Mouse (Mus musculus): ENCODE measurements around the gene Ifnar1.

DNA sequence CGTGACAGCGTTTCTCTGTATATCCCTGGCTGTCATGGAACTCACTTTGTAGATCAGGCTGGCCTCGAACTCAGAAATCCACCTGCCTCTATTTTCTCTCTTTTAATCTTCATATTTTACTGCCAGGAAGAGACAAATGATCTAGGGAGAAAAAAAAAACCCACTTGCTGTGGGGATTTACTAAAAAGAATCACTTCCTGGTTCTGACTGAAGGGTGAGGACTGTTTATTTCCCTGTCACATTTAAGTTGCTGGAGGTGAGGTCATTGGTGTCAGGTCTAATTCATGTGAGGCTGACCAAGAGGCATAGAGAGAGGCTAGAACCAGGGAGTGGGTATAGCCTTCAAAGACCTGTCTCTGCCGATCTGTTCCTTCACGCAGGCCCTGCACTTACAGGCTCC, 64.6 kb downstream of the Ifnar1 start:
- TF ChIP-seq CTCF (IDR thresholded peaks at IDR 0.05; ENCODE audit: low read depth) (no peak), EP300 (IDR thresholded peaks at IDR 0.05; ENCODE audit: low read depth) (no peak)

All from liver, embryonic 14.5 days (tissue).